Mouse (Mus musculus): ENCODE measurements around the gene Tyw1. TPM values are rescaled to one million over a fixed set of nuclear protein-coding genes. Genes with fewer than 3 reads are reported as not detected.
A peak's percentile ranks its signal among the peaks of the same experiment; 100 is the strongest.

Gene Tyw1
- polyA plus RNA-seq (2015; fragmentation: Nextera tagmentation; extraction: Ambion mirVana): 21.0 and 21.9 TPM in 2 replicates

GRCm38 (mm10) chr5:130255017-130255720 lies at the start of gene Tyw1, which contains the start of gene Sbds:
Tyw1 (plus strand) TSS chr5:130255619.
Sbds (minus strand) TSS chr5:130255530.
- Histone ChIP-seq H3K27ac (replicated peaks) (peak within 1 kb of the TSS; percentile 86), H3K36me3 (peaks cover 30% of the 10 kb centered on the region), H3K9me3 (replicated peaks) (no peaks in the 10 kb centered on the region), H3K4me3 (replicated peaks) (peak within 1 kb of the TSS; percentile 76), H3K9ac (replicated peaks) (peak within 1 kb of the TSS; percentile 82), H3K4me2 (peak within 1 kb of the TSS; percentile 86), H3K27me3 (replicated peaks) (no peaks in the 10 kb centered on the region), H3K4me1 (peaks cover 33% of the 10 kb centered on the region)
- peak; percentile 89 for ATAC-seq (ENCODE audit: low FRiP score)
- WGBS: under 1% methylated on average over 52 of the region's 52 CpGs

- WGBS: 96% methylated on average over 4 of the region's 4 CpGs
- peaks cover 74% of the 10 kb centered on the region for H3K36me3 ChIP-seq
- no peak for ATAC-seq (ENCODE audit: low FRiP score)
- no peaks in the 10 kb centered on the region for H3K9me3 ChIP-seq (replicated peaks)
- H3K4me1 ChIP-seq: no peaks in the 10 kb centered on the region
- H3K27ac ChIP-seq (replicated peaks): no peak overlapping the region
- H3K4me3 ChIP-seq (replicated peaks): no peak overlapping the region
- no peak overlapping the region for H3K9ac ChIP-seq (replicated peaks)
- H3K4me2 ChIP-seq: no peak overlapping the region
- no peaks in the 10 kb centered on the region for H3K27me3 ChIP-seq (replicated peaks)
These were observed 48.1 kb upstream of the Tyw1 start for GRCm38 (mm10) chr5:130207299-130207698.

GRCm38 (mm10) chr5:130212956-130213355 lies 42.5 kb upstream of the Tyw1 start:
- ATAC-seq (ENCODE audit: low FRiP score): no peak
- Histone ChIP-seq H3K4me2 (no peak overlapping the region), H3K9me3 (replicated peaks) (no peaks in the 10 kb centered on the region), H3K27me3 (replicated peaks) (no peaks in the 10 kb centered on the region), H3K9ac (replicated peaks) (no peak overlapping the region), H3K27ac (replicated peaks) (no peak overlapping the region), H3K4me1 (no peaks in the 10 kb centered on the region), H3K36me3 (peaks cover 60% of the 10 kb centered on the region), H3K4me3 (replicated peaks) (no peak overlapping the region)
- WGBS: 94% methylated on average over 11 of the region's 11 CpGs

GRCm38 (mm10) chr5:130216781-130217180 lies 38.6 kb upstream of the Tyw1 start, which contains the start of gene Tmem248:
Tmem248 (plus strand) TSS chr5:130217081.
- no peak within 1 kb of the TSS for H3K9ac ChIP-seq (replicated peaks)
- H3K9me3 ChIP-seq (replicated peaks): no peaks in the 10 kb centered on the region
- WGBS: 84% methylated on average over 7 of the region's 7 CpGs
- no peaks in the 10 kb centered on the region for H3K27me3 ChIP-seq (replicated peaks)
- ATAC-seq (ENCODE audit: low FRiP score): no peak
- no peak within 1 kb of the TSS for H3K27ac ChIP-seq (replicated peaks)
- no peak within 1 kb of the TSS for H3K4me2 ChIP-seq
- H3K4me3 ChIP-seq (replicated peaks): no peak within 1 kb of the TSS
- H3K36me3 ChIP-seq: peaks cover 24% of the 10 kb centered on the region
- peaks cover 10% of the 10 kb centered on the region for H3K4me1 ChIP-seq

GRCm38 (mm10) chr5:130217406-130217805 lies 38.0 kb upstream of the Tyw1 start:
- Histone ChIP-seq H3K9ac (replicated peaks) (no peak overlapping the region), H3K27ac (replicated peaks) (no peak overlapping the region), H3K27me3 (replicated peaks) (no peaks in the 10 kb centered on the region), H3K4me1 (peaks cover 10% of the 10 kb centered on the region), H3K36me3 (peaks cover 19% of the 10 kb centered on the region), H3K4me2 (no peak overlapping the region), H3K4me3 (replicated peaks) (no peak overlapping the region), H3K9me3 (replicated peaks) (no peaks in the 10 kb centered on the region)
- no peak for ATAC-seq (ENCODE audit: low FRiP score)
- 90% methylated on average over 4 of the region's 4 CpGs for WGBS

- WGBS: 92% methylated on average over 5 of the region's 5 CpGs
These were observed 37.1 kb upstream of the Tyw1 start for GRCm38 (mm10) chr5:130218336-130218735.

GRCm38 (mm10) chr5:130221316-130221715 lies 34.1 kb upstream of the Tyw1 start:
- Histone ChIP-seq H3K9me3 (replicated peaks) (no peaks in the 10 kb centered on the region), H3K4me2 (peak overlapping the region; percentile 72), H3K9ac (replicated peaks) (peak overlapping the region; percentile 98), H3K4me1 (peaks cover 28% of the 10 kb centered on the region), H3K27me3 (replicated peaks) (no peaks in the 10 kb centered on the region), H3K36me3 (no peaks in the 10 kb centered on the region), H3K27ac (replicated peaks) (peak overlapping the region; percentile 90), H3K4me3 (replicated peaks) (peak overlapping the region; percentile 95)
- ATAC-seq (ENCODE audit: low FRiP score): no peak
- WGBS: 51% methylated on average over 2 of the region's 2 CpGs

More at GRCm38 (mm10) chr5:130218336-130218735, 37.1 kb upstream of the Tyw1 start:
- Histone ChIP-seq H3K27ac (replicated peaks) (no peak overlapping the region), H3K9me3 (replicated peaks) (no peaks in the 10 kb centered on the region), H3K36me3 (peaks cover 10% of the 10 kb centered on the region; the same call in 1 of the 2 replicates), H3K9ac (replicated peaks) (no peak overlapping the region), H3K4me2 (no peak overlapping the region), H3K4me1 (peaks cover 16% of the 10 kb centered on the region), H3K4me3 (replicated peaks) (no peak overlapping the region), H3K27me3 (replicated peaks) (no peaks in the 10 kb centered on the region)
- ATAC-seq (ENCODE audit: low FRiP score): no peak

- 1% methylated on average over 10 of the region's 10 CpGs for WGBS
- peak overlapping the region; percentile 95 for H3K4me3 ChIP-seq (replicated peaks)
- peak; percentile 56 for ATAC-seq (ENCODE audit: low FRiP score)
- peak overlapping the region; percentile 90 for H3K27ac ChIP-seq (replicated peaks)
- peaks cover 28% of the 10 kb centered on the region for H3K4me1 ChIP-seq
- no peaks in the 10 kb centered on the region for H3K9me3 ChIP-seq (replicated peaks)
- H3K36me3 ChIP-seq: no peaks in the 10 kb centered on the region
- peak overlapping the region; percentile 98 for H3K9ac ChIP-seq (replicated peaks)
- H3K4me2 ChIP-seq: peak overlapping the region; percentile 72
- H3K27me3 ChIP-seq (replicated peaks): no peaks in the 10 kb centered on the region
These were observed 33.7 kb upstream of the Tyw1 start for GRCm38 (mm10) chr5:130221760-130222145.

GRCm38 (mm10) chr5:130222146-130223004 lies 33.0 kb upstream of the Tyw1 start:
- Histone ChIP-seq H3K27ac (replicated peaks) (peak overlapping the region; percentile 90), H3K36me3 (no peaks in the 10 kb centered on the region), H3K4me3 (replicated peaks) (peak overlapping the region; percentile 95), H3K9me3 (replicated peaks) (no peaks in the 10 kb centered on the region), H3K9ac (replicated peaks) (peak overlapping the region; percentile 98), H3K4me2 (peak overlapping the region; percentile 72), H3K4me1 (peaks cover 28% of the 10 kb centered on the region), H3K27me3 (replicated peaks) (no peaks in the 10 kb centered on the region)
- peak; percentile 89 for ATAC-seq (ENCODE audit: low FRiP score)
- under 1% methylated on average over 83 of the region's 88 CpGs for WGBS

GRCm38 (mm10) chr5:130226790-130227189 lies 28.6 kb upstream of the Tyw1 start:
- no peak for ATAC-seq (ENCODE audit: low FRiP score)
- WGBS: 98% methylated on average over 3 of the region's 3 CpGs

GRCm38 (mm10) chr5:130228120-130228519 lies 27.3 kb upstream of the Tyw1 start:
- Histone ChIP-seq H3K4me3 (replicated peaks) (no peak overlapping the region), H3K9ac (replicated peaks) (no peak overlapping the region), H3K4me2 (no peak overlapping the region), H3K4me1 (peaks cover 14% of the 10 kb centered on the region), H3K27me3 (replicated peaks) (no peaks in the 10 kb centered on the region), H3K27ac (replicated peaks) (no peak overlapping the region), H3K9me3 (replicated peaks) (no peaks in the 10 kb centered on the region), H3K36me3 (peaks cover 32% of the 10 kb centered on the region)
- no peak for ATAC-seq (ENCODE audit: low FRiP score)
- 84% methylated on average over 4 of the region's 4 CpGs for WGBS

More at GRCm38 (mm10) chr5:130226790-130227189, 28.6 kb upstream of the Tyw1 start:
- Histone ChIP-seq H3K9ac (replicated peaks) (no peak overlapping the region), H3K36me3 (peaks cover 18% of the 10 kb centered on the region), H3K4me1 (peaks cover 18% of the 10 kb centered on the region), H3K27ac (replicated peaks) (no peak overlapping the region), H3K4me2 (no peak overlapping the region), H3K4me3 (replicated peaks) (no peak overlapping the region), H3K9me3 (replicated peaks) (no peaks in the 10 kb centered on the region), H3K27me3 (replicated peaks) (no peaks in the 10 kb centered on the region)

All from neural tube, embryonic 15.5 days (tissue).